Mouse (Mus musculus) CH12.LX (cell line): ENCODE results near the gene Dnm3. TPM values are rescaled to one million over a fixed set of nuclear protein-coding genes. Genes with fewer than 3 reads are reported as not detected.

ENCODE experiments used
- DNase-seq: peaks from one replicate; pipeline ENCODE4 v3.0.0-alpha.2; 2013; ENCODE audit errors: extremely low read depth
- H3K27ac ChIP-seq: 2 replicates; pipeline ENCODE4 v1.5.1; 2012; ENCODE audit warnings: low read depth, mild to moderate bottlenecking, control low read depth, moderate library complexity; ENCODE audit not compliant: insufficient read depth
- H3K27me3 ChIP-seq: replicated peaks from 2 replicates; pipeline ENCODE3; 2012; ENCODE audit warnings: inconsistent platforms
- H3K36me3 ChIP-seq, 2 experiments: replicated peaks in 1 of 2; 2 replicates each; pipeline versions ENCODE3 to v1.6.1; 2012; ENCODE audit warnings: inconsistent platforms in 1 of 2, low read length in 1 of 2, mild to moderate bottlenecking in 1 of 2, mixed read lengths in 1 of 2, moderate library complexity in 1 of 2; ENCODE audit not compliant: control insufficient read depth in 1 of 2, insufficient read depth in 1 of 2
- H3K4me1 ChIP-seq, 2 experiments: 2 replicates each; pipeline ENCODE4 v1.6.1; 2012; ENCODE audit warnings: inconsistent platforms in 1 of 2, moderate library complexity in 1 of 2; ENCODE audit not compliant: insufficient read depth in 2 of 2, control insufficient read depth in 1 of 2
- H3K4me2 ChIP-seq: 2 replicates; pipeline ENCODE4 v1.6.1; 2012; ENCODE audit warnings: low read depth, mild to moderate bottlenecking, control low read depth; ENCODE audit not compliant: poor library complexity, insufficient read depth, severe bottlenecking
- H3K4me3 ChIP-seq, 3 experiments: fragments of 150-350 bp in 1 of 3; sonication (generic) in 1 of 3; replicated peaks in 1 of 3; 2 replicates each; pipeline versions ENCODE3 to v1.5.1; 2011 to 2012; ENCODE audit warnings: low read depth in 2 of 3, low read length in 2 of 3, mild to moderate bottlenecking in 2 of 3, moderate library complexity in 2 of 3, control low read depth in 1 of 3, improper control_type of control experiment in 1 of 3, inconsistent platforms in 1 of 3, mixed read lengths in 1 of 3; ENCODE audit not compliant: poor library complexity in 1 of 3
- H3K79me2 ChIP-seq: replicated peaks from 2 replicates; pipeline ENCODE4 v1.6.1; 2012; ENCODE audit warnings: mild to moderate bottlenecking, moderate library complexity; ENCODE audit not compliant: control insufficient read depth, poor library complexity, insufficient read depth, severe bottlenecking; ENCODE audit errors: extremely low read depth
- H3K9ac ChIP-seq: 2 replicates; pipeline ENCODE4 v1.6.1; 2012; ENCODE audit warnings: low read depth, mild to moderate bottlenecking, control low read depth, moderate library complexity; ENCODE audit not compliant: insufficient read depth
- H3K9me3 ChIP-seq: replicated peaks from 2 replicates; pipeline ENCODE3; 2012; ENCODE audit warnings: low read length, inconsistent platforms, mixed read lengths
- CHD2 ChIP-seq: IDR thresholded peaks from 2 replicates; pipeline ENCODE4 v1.6.1; 2011; ENCODE audit warnings: low read length, improper control_type of control experiment
- ELF1 ChIP-seq: IDR thresholded peaks from 2 replicates; pipeline ENCODE4 v1.6.1; 2014; ENCODE audit warnings: low read depth, mild to moderate bottlenecking, inconsistent platforms, low read length, improper control_type of control experiment
- EP300 ChIP-seq: IDR thresholded peaks from 2 replicates; pipeline ENCODE4 v1.6.1; 2011; ENCODE audit warnings: low read length, improper control_type of control experiment
- ETS1 ChIP-seq: conservative IDR thresholded peaks from 2 replicates; pipeline ENCODE4 v1.6.1; 2012; ENCODE audit warnings: low read depth, mild to moderate bottlenecking, inconsistent platforms, low read length, improper control_type of control experiment, moderate library complexity
- HCFC1 ChIP-seq: IDR thresholded peaks from 2 replicates; pipeline ENCODE4 v1.6.1; 2012; ENCODE audit warnings: low read depth, mild to moderate bottlenecking, inconsistent platforms, low read length, improper control_type of control experiment
- JUN ChIP-seq: IDR thresholded peaks from 2 replicates; pipeline ENCODE4 v1.6.1; 2011; ENCODE audit warnings: low read depth, mild to moderate bottlenecking, low read length, improper control_type of control experiment, moderate library complexity; ENCODE audit not compliant: insufficient read depth
- KAT2A ChIP-seq: IDR thresholded peaks from 2 replicates; pipeline ENCODE4 v1.6.1; 2012; ENCODE audit warnings: low read length, improper control_type of control experiment, inconsistent platforms; ENCODE audit not compliant: insufficient replicate concordance
- MAFK ChIP-seq: IDR thresholded peaks from 2 replicates; pipeline ENCODE4 v1.6.1; 2011; ENCODE audit warnings: low read length, improper control_type of control experiment; ENCODE audit not compliant: insufficient replicate concordance
- MAX ChIP-seq: IDR thresholded peaks from 2 replicates; pipeline ENCODE4 v1.6.1; 2011; ENCODE audit warnings: low read length, improper control_type of control experiment
- MEF2A ChIP-seq: IDR thresholded peaks from 2 replicates; pipeline ENCODE4 v1.6.1; 2014; ENCODE audit warnings: low read depth, mild to moderate bottlenecking, inconsistent platforms, low read length, improper control_type of control experiment, borderline replicate concordance
- MYC ChIP-seq: IDR thresholded peaks from 2 replicates; pipeline ENCODE4 v1.6.1; 2011; ENCODE audit warnings: low read depth, mild to moderate bottlenecking, improper control_type of control experiment, low read length
- NELFE ChIP-seq: IDR thresholded peaks from 2 replicates; pipeline ENCODE4 v1.6.1; 2011; ENCODE audit warnings: low read depth, low read length, improper control_type of control experiment
- NRF1 ChIP-seq: IDR thresholded peaks from 2 replicates; pipeline ENCODE4 v1.6.1; 2014; ENCODE audit warnings: low read depth, mild to moderate bottlenecking, inconsistent platforms, low read length, improper control_type of control experiment, moderate library complexity
- PAX5 ChIP-seq: IDR thresholded peaks from 2 replicates; pipeline ENCODE4 v1.6.1; 2012; ENCODE audit warnings: low read length, inconsistent platforms, mixed read lengths
- RAD21 ChIP-seq: IDR thresholded peaks from 2 replicates; pipeline ENCODE4 v1.6.1; 2011; ENCODE audit warnings: low read depth, mild to moderate bottlenecking, low read length, improper control_type of control experiment, moderate library complexity
- RCOR1 ChIP-seq: conservative IDR thresholded peaks from 2 replicates; pipeline ENCODE4 v1.6.1; 2012; ENCODE audit warnings: low read depth, mild to moderate bottlenecking, inconsistent platforms, low read length, improper control_type of control experiment
- TBP ChIP-seq: conservative IDR thresholded peaks from 2 replicates; pipeline ENCODE4 v1.6.1; 2011; ENCODE audit warnings: low read depth, low read length, improper control_type of control experiment
- UBTF ChIP-seq: IDR thresholded peaks from 2 replicates; pipeline ENCODE4 v1.6.1; 2012; ENCODE audit warnings: low read depth, mild to moderate bottlenecking, inconsistent platforms, low read length, improper control_type of control experiment, moderate library complexity
- USF2 ChIP-seq: conservative IDR thresholded peaks from 2 replicates; pipeline ENCODE4 v1.6.1; 2011; ENCODE audit warnings: low read depth, low read length, improper control_type of control experiment
- ZKSCAN1 ChIP-seq: IDR thresholded peaks from 2 replicates; pipeline ENCODE4 v1.6.1; 2012; ENCODE audit warnings: low read depth, inconsistent platforms, low read length, improper control_type of control experiment, borderline replicate concordance
- dilution Hi-C: fragments of 300-500 bp; cut with MboI; formaldehyde crosslinking; loops from 2 replicates; pipeline ENCODE4 v1.14.3; 2020; ENCODE audit warnings: low sequenced_read_pairs; ENCODE audit not compliant: extremely low pct_unique_long_range_greater_than_20kb, extremely low pct_ligation_motif_present
- in situ Hi-C: fragments of 300-500 bp; cut with MboI; formaldehyde crosslinking; loops from 3 replicates; pipeline ENCODE4 v1.14.3; 2019; ENCODE audit warnings: low sequenced_read_pairs, low pct_ligation_motif_present, low pct_unique_long_range_greater_than_20kb, mixed read lengths
- polyA plus RNA-seq: library from polyadenylated mRNA; unstranded; fragments of >175 nt; gene quantifications from 2 replicates; pipeline ENCODE4 v1.2.1, GENCODE M21; 2012; ENCODE audit warnings: low read depth; ENCODE audit not compliant: insufficient read length
- total RNA-seq, 2 experiments: library from RNA; depleted of rRNA; stranded (reverse); fragments of 300-350 nt in 1 of 2; fragments of >200 nt in 1 of 2; gene quantifications; 2 replicates each; pipeline ENCODE4 v1.2.3; 2012 to 2014

Dnm3 gene
- total and polyA plus RNA-seq, 3 experiments = 3.6 to 9.5 (median 6.9) TPM

DNA sequence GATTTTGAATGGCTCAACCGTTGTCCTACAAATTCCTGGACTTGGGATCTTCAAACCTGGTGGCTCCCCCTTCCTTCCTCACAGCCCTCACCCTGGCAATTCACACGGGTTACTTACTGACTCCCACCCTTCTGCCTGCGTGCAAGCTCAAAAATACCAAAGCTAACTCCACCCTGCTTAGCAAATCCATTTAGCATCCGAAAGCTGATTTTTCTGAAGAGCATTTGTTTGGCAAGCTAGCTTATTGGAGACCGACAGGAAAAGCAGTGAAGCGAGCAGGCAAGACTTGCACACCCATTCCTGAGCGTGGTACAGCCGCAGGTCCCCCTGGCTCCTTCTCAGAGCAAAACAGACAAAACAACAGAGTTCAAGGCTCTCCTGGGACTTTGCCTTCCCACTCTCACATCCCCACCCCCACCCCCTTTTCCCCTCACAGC is 469.2 kb downstream of the Dnm3 start:
- in situ Hi-C loops (loop anchor here (10.0 kb wide), 1 partner anchor 176 kb away; no protein-coding TSS in a partner anchor), dilution Hi-C loops (no loop called here)
- TF ChIP-seq RAD21 (no peak), MAX (no peak), UBTF (no peak), MAFK (no peak), RCOR1 (no peak), MEF2A (no peak), EP300 (no peak), KAT2A (no peak), ETS1 (no peak)
- Histone ChIP-seq H3K36me3 (peaks cover 10 to 19% of the 10 kb centered on the region in 2 experiments), H3K4me3 (no peak overlapping the region), H3K27me3 (no peaks in the 10 kb centered on the region), H3K79me2 (no peaks in the 10 kb centered on the region), H3K4me2 (no peak overlapping the region), H3K27ac (no peak overlapping the region), H3K4me1 (peaks cover 2 to 32% of the 10 kb centered on the region in 2 experiments; a peak in 2 of 4 replicates), H3K9ac (no peak overlapping the region), H3K9me3 (no peaks in the 10 kb centered on the region)
- DNase-seq = no peak

DNA sequence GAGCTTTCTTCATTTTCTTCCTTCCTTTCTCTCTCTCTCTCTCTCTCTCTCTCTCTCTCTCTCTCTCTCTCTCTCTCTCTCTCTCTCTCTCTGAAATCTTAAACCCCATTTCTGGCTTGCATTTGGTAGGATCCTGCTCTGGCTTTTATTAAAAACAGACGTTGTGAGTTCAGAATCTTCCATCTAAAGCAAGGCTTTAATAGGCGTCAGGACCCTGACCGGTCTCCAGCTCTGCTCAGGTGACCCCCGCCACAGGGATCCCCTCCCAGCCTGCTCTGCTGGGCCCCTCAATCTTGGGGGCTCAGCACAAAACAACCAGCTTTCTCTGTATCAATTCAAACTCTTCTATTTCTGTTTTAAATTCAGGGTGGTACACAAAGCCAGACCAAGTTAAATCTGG is 469.6 kb downstream of the Dnm3 start:
- Histone ChIP-seq H3K4me2 (no peak overlapping the region), H3K4me3 (no peak overlapping the region), H3K27ac (no peak overlapping the region), H3K27me3 (no peaks in the 10 kb centered on the region), H3K36me3 (peaks cover 10 to 20% of the 10 kb centered on the region in 2 experiments), H3K9me3 (no peaks in the 10 kb centered on the region), H3K9ac (no peak overlapping the region), H3K79me2 (no peaks in the 10 kb centered on the region), H3K4me1 (peaks cover 2 to 34% of the 10 kb centered on the region in 2 experiments; a peak in 2 of 4 replicates)
- TF ChIP-seq HCFC1 = no peak
- TF ChIP-seq TBP = no peak
- TF ChIP-seq ELF1 = no peak
- no peak for TF ChIP-seq MYC
- TF ChIP-seq UBTF = no peak
- TF ChIP-seq KAT2A = no peak
- TF ChIP-seq JUN = no peak
- no peak for TF ChIP-seq NRF1
- no peak for TF ChIP-seq PAX5
- TF ChIP-seq USF2 = no peak
- TF ChIP-seq RCOR1 = no peak
- TF ChIP-seq CHD2 = no peak
- TF ChIP-seq NELFE = no peak
- no peak for TF ChIP-seq ZKSCAN1
- DNase-seq = no peak
- in situ Hi-C loops (loop anchor here (10.0 kb wide), 1 partner anchor 177 kb away; no protein-coding TSS in a partner anchor), dilution Hi-C loops (no loop called here)
